Mouse (Mus musculus) thymus, adult 2 months (tissue): ENCODE results near the gene Cep78. TPM values are rescaled to one million over a fixed set of nuclear protein-coding genes. Genes with fewer than 3 reads are reported as not detected.
"Not testable (repeated sequence)": the region's sequence is repeated elsewhere in the genome, so short reads cannot be mapped to it uniquely, and the experiment has no call there.

ENCODE experiments used
- DNase-seq: peaks from one replicate; pipeline ENCODE4 v3.0.0; 2021
- H3K27ac ChIP-seq: fragments of 200-500 bp; 2 replicates; pipeline ENCODE4 v1.5.1; 2012; ENCODE audit warnings: low read length, control low read depth; ENCODE audit not compliant: control insufficient read depth, insufficient read depth
- H3K27me3 ChIP-seq: fragments of 200-500 bp; 2 replicates; pipeline ENCODE4 v1.6.1; 2012; ENCODE audit warnings: mild to moderate bottlenecking, low read length, moderate library complexity, mixed read lengths; ENCODE audit not compliant: control insufficient read depth, insufficient read depth
- H3K36me3 ChIP-seq: fragments of 200-500 bp; 2 replicates; pipeline ENCODE4 v1.6.1; 2012; ENCODE audit warnings: mild to moderate bottlenecking, low read length, moderate library complexity; ENCODE audit not compliant: control insufficient read depth, insufficient read depth
- H3K4me1 ChIP-seq: fragments of 200-500 bp; replicated peaks from 2 replicates; pipeline ENCODE4 v1.6.1; 2012; ENCODE audit warnings: low read length; ENCODE audit not compliant: control insufficient read depth, insufficient read depth
- H3K4me3 ChIP-seq: fragments of 200-500 bp; 2 replicates; pipeline ENCODE4 v1.5.1; 2012; ENCODE audit warnings: mild to moderate bottlenecking, low read length, control low read depth, moderate library complexity; ENCODE audit not compliant: control insufficient read depth, insufficient read depth
- CTCF ChIP-seq: fragments of 200-500 bp; IDR thresholded peaks from 2 replicates; pipeline ENCODE4 v1.5.1; 2012; ENCODE audit warnings: mild to moderate bottlenecking, control low read depth, low read length, moderate library complexity, borderline replicate concordance; ENCODE audit not compliant: control insufficient read depth, poor library complexity, insufficient read depth; ENCODE audit errors: extremely low read depth
- POLR2A ChIP-seq: fragments of 200-500 bp; IDR thresholded peaks from 2 replicates; pipeline ENCODE4 v1.6.1; 2012; ENCODE audit warnings: mild to moderate bottlenecking, low read length, control low read depth, moderate library complexity; ENCODE audit not compliant: control insufficient read depth, poor library complexity, insufficient read depth; ENCODE audit errors: extremely low read depth
- WGBS: fragments of 180-500 bp; shearing (Covaris S2); methylation state at CpG from one replicate; pipeline ENCODE4 v1.1.7; 2018; 5-methylcytosine and 5-hydroxymethylcytosine counted together
- polyA plus RNA-seq: library from polyadenylated mRNA; depleted of rRNA; stranded (reverse); fragments of >200 nt; gene quantifications from 2 replicates; pipeline ENCODE4 v1.2.3, GENCODE M21; 2012; rRNA removed

Cep78 gene
- polyA plus RNA-seq: 3.8 and 5.2 TPM in 2 replicates

DNA sequence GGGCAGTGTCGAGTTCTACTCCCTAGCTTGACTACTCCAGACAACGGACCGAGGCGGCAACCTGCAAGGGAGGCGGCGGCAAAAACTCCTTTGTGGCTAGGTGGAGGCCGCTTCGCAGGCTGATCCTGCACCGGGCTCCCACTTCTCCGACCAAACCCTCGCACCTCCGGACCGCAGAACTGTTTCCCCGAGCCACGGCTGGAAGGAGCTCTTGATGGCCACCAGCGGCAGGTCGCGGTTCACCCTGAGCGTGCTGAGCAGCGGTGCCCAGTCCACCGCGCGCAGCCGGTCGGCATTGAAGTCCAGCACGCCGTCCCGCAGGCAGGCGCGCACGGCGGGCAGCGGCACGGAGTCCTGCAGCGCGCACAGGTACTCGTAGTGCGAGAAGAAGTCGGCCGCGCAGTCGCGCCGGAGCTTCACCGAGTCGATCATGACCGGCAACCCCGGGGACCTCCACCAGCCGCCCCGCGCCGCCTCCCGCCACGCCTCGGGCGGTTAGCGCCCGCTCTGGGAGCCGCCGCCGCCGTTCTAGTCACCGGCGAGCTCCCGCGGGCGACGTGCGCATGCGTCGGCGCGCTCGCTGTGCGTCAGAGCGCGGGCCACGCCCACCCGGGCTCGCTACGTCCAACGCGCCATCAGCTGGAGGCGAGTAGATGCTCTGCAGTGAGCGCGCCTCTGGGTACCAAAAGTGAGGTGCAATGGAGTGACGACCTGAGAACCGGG lies at the start of gene Cep78:
TSS of gene Cep78 (minus strand) at position 541 of the 723 bp plus-strand sequence.
- peak within 1 kb of the TSS; percentile 78 for H3K4me3 ChIP-seq
- no peaks in the 10 kb centered on the region for H3K36me3 ChIP-seq
- DNase-seq: peak; percentile 91
- TF ChIP-seq CTCF (0 out of 2 replicates have a peak, but pooled peaks have one; percentile 33), POLR2A (peak; percentile 84)
- no peak within 1 kb of the TSS for H3K27ac ChIP-seq
- peaks cover 4% of the 10 kb centered on the region; the same call in 1 of the 2 replicates for H3K4me1 ChIP-seq
- under 1% methylated on average over 88 of the region's 88 CpGs for WGBS
- no peaks in the 10 kb centered on the region for H3K27me3 ChIP-seq

DNA sequence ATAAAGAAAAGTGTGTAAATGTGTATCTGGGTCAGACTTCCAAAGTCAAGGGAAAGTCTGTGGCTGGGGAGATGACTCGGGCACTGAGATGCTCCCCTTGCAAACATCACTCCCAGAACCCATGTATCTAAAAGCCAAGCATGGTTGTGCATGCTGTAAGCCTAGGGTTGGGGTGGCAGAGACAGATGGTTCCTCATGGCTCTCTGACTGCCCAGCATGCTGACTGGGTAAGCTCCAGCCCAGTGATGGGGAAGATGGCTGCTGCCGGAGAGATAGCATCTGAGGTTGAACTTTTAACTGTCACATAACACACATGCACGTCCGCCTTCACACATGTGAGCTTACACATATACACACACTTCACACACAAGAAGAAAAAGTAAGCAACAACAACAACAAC lies 46.5 kb upstream of the Cep78 start:
- no peaks in the 10 kb centered on the region for H3K4me1 ChIP-seq
- H3K36me3 ChIP-seq: no peaks in the 10 kb centered on the region
- DNase-seq: no peak
- WGBS: 88% methylated on average over 4 of the region's 4 CpGs
- no peak overlapping the region for H3K4me3 ChIP-seq
- no peak overlapping the region for H3K27ac ChIP-seq
- no peaks in the 10 kb centered on the region for H3K27me3 ChIP-seq
- no peak for TF ChIP-seq CTCF
- no peak for TF ChIP-seq POLR2A

DNA sequence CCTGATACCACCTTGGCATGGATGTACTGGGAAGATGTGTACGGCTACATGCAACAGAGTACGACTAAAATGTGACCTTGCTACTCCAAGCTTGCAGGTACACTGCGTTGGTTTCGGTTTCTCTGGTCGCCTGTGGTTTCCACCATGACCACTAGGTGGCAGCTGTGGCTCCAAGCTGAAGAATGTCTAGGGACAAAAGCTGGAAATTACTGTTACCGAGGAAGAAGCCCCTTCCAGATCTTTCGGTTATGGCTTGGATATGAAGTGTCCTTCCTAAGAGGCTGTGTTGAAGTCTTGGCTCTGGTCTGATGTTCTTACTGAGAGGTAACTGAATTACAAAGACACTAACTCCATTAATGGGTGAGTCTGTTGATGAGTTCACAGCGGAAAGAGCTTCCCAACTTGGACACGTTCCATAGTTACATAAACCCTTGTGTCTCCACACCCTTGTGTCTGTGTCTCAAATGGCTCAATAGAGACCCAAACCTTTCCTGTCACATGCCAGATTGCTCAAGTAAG lies 44.5 kb upstream of the Cep78 start:
- 23% methylated on average over 7 of the region's 9 CpGs for WGBS
- not testable (repeated sequence) for H3K27ac ChIP-seq, H3K4me1 ChIP-seq, H3K27me3 ChIP-seq, H3K4me3 ChIP-seq, H3K36me3 ChIP-seq
- peak; percentile 24 for DNase-seq

DNA sequence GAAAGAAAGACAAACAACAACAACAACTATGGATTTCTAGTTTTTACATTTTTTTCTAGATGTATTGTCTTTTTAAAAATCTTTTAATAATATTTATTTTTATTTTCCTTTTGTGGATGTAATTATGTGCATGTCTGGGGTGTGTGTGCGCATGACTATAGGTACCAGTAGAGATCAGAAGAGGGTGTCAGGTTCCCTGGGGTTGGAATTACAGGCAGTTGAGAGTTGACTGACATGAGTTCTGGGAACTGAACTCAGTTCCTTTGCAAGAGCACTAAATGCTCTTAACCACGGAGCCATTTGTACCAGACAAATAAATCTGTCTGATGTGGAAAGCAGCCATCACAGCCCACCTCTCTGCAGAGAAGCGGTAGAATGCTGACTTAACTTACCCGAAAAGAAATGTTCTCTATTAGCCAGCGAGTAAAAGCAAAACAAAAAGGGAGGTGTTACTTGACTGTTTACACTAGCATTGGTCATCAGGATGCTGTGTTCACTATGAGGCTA lies 44.0 kb upstream of the Cep78 start:
- Histone ChIP-seq H3K27me3 (no peaks in the 10 kb centered on the region), H3K36me3 (no peaks in the 10 kb centered on the region), H3K27ac (no peak overlapping the region), H3K4me1 (no peaks in the 10 kb centered on the region), H3K4me3 (no peak overlapping the region)
- peak; percentile 9 for DNase-seq
- TF ChIP-seq CTCF (no peak), POLR2A (no peak)
- 37% methylated on average over 5 of the region's 5 CpGs for WGBS

DNA sequence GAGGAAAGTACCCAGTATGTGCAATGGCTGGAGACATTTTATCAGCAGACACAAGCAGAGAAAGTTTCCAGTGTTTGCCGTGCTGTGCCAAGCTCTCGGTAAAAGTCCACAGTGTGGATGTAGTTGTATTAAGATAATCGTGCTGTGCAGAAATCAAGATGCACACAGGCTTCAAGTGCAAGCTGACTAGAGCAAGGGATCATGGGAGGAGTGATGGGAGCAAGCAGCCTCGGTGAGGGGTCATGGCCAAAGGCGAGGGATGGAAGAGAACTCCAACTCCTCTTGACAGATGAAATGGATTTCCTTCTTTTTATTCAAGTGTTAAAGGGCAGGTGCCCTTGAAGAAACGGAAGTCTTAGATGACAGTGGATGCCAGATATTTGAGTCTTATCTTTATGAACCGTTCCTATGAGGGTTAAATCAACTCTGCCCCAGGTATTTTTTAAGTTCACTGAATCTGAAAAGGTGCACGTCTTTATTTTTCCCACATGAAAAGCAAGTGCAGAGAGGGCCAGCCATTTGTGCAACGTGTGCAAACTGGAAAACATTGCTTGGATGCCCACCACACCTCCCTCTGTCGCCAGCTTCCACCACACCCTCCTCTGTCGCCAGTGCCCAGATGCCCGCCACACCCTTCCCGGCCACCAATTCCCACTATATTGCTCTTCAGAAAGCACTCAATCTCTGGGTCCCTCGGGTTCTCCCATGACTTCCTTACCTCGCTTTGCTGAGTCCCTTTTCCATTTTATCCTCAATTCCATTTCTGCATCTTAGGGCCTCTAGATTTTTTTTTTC lies 43.3 kb upstream of the Cep78 start:
- Histone ChIP-seq H3K4me1 (no peaks in the 10 kb centered on the region), H3K36me3 (no peaks in the 10 kb centered on the region), H3K27ac (no peak overlapping the region), H3K27me3 (no peaks in the 10 kb centered on the region), H3K4me3 (no peak overlapping the region)
- 91% methylated on average over 15 of the region's 15 CpGs for WGBS
- DNase-seq: no peak
- TF ChIP-seq CTCF (no peak), POLR2A (no peak)

DNA sequence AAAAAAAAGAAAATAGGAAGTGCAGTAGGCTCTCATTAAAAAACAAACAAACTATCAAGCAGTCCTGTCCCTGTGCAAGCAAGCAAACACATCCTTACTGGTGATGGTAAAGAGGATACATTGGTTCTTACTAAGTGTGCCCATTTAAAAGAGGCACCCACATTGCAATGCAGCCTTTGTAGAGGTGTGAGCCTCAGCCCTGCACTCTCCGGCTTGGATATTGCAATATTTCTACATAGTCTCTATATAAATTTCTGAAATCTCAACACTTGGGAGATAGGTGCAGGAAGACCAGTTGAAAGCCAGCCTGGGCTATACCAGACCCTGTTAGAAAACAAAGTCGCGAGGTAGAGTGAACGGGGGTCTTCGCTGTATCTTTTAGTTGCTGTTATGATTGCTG lies 41.5 kb upstream of the Cep78 start:
- H3K27ac ChIP-seq: no peak overlapping the region
- no peak for DNase-seq
- WGBS: 98% methylated on average over 5 of the region's 5 CpGs
- H3K36me3 ChIP-seq: no peaks in the 10 kb centered on the region
- no peak for TF ChIP-seq POLR2A
- no peak for TF ChIP-seq CTCF
- H3K4me1 ChIP-seq: no peaks in the 10 kb centered on the region
- no peaks in the 10 kb centered on the region for H3K27me3 ChIP-seq
- H3K4me3 ChIP-seq: no peak overlapping the region
